Mouse (Mus musculus) neural tube, embryonic 13.5 days (tissue): ENCODE measurements around the gene Lgi2. TPM values are rescaled to one million over a fixed set of nuclear protein-coding genes. Genes with fewer than 3 reads are reported as not detected.

Experiments used
- ATAC-seq: fragments of 200-750 bp; cut with Nextera tagmentation; 2 replicates; pipeline ENCODE4 v1.8.0; 2017; ENCODE audit warnings: low read depth, mild to moderate bottlenecking, moderate TSS enrichment, moderate library complexity
- H3K27ac ChIP-seq: fragments of 300-500 bp; sonication (generic); replicated peaks from 2 replicates; pipeline ENCODE4 v1.5.1; 2015; ENCODE audit warnings: moderate library complexity, mild to moderate bottlenecking, inconsistent platforms
- H3K27me3 ChIP-seq: fragments of 300-500 bp; sonication (generic); 2 replicates; pipeline ENCODE4 v1.6.1; 2015; ENCODE audit warnings: mild to moderate bottlenecking, inconsistent platforms
- H3K36me3 ChIP-seq: fragments of 300-500 bp; sonication (generic); 2 replicates; pipeline ENCODE4 v1.6.1; 2015; ENCODE audit warnings: mild to moderate bottlenecking, inconsistent platforms
- H3K4me1 ChIP-seq: fragments of 300-500 bp; sonication (generic); replicated peaks from 2 replicates; pipeline ENCODE4 v1.6.1; 2015; ENCODE audit warnings: inconsistent platforms
- H3K4me2 ChIP-seq: fragments of 300-500 bp; sonication (generic); 2 replicates; pipeline ENCODE4 v1.6.1; 2015; ENCODE audit warnings: inconsistent platforms, mild to moderate bottlenecking, moderate library complexity
- H3K4me3 ChIP-seq: fragments of 300-500 bp; sonication (generic); 2 replicates; pipeline ENCODE4 v1.5.1; 2015; ENCODE audit warnings: mild to moderate bottlenecking, inconsistent platforms
- H3K9ac ChIP-seq: fragments of 300-500 bp; sonication (generic); 2 replicates; pipeline ENCODE4 v1.6.1; 2015; ENCODE audit warnings: moderate library complexity, mild to moderate bottlenecking, inconsistent platforms
- H3K9me3 ChIP-seq: fragments of 300-500 bp; sonication (generic); 2 replicates; pipeline ENCODE4 v1.6.1; 2016; ENCODE audit warnings: inconsistent platforms
- whole genome bisulfite sequencing: fragments of 180-500 bp; shearing (Covaris S2); methylation state at CpG from one replicate; pipeline ENCODE4 v1.1.7; 2015; 5-methylcytosine and 5-hydroxymethylcytosine counted together
- polyA plus RNA-seq: library from polyadenylated mRNA; unstranded; fragments of >200 nt; fragmentation: Nextera tagmentation; extraction: Ambion mirVana; gene quantifications from 2 replicates; pipeline ENCODE4 v1.2.1, GENCODE M21; 2015

The Lgi2 gene
- polyA plus RNA-seq, 1 experiment from 2014 or later, result 3.1 TPM

DNA sequence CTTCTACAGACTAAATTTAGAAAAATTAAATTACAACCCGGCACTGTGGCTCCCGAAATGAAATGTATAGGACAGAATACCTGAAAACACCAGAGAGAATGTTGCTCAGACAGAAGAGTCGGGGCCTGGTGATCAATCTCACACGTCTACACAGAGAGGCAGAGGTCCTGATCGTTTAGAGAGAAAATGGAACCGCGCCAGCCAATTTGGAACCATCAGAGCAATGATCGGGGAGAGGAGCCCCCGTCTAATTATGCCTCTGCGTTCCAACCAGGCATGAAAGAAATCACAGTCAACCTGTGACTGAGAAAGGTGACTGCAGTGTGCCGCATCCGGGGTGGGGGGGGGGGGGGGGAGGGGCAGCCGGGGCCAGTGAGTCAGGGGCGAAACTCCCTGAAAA, 70.6 kb downstream of the Lgi2 start:
- WGBS, result 56% methylated on average over 14 of the region's 14 CpGs
- Histone ChIP-seq H3K27ac (no peak overlapping the region), H3K9ac (no peak overlapping the region), H3K27me3 (no peaks in the 10 kb centered on the region), H3K4me3 (no peak overlapping the region), H3K9me3 (no peaks in the 10 kb centered on the region), H3K36me3 (no peaks in the 10 kb centered on the region), H3K4me1 (no peaks in the 10 kb centered on the region), H3K4me2 (no peak overlapping the region)
- ATAC-seq, result no peak

DNA sequence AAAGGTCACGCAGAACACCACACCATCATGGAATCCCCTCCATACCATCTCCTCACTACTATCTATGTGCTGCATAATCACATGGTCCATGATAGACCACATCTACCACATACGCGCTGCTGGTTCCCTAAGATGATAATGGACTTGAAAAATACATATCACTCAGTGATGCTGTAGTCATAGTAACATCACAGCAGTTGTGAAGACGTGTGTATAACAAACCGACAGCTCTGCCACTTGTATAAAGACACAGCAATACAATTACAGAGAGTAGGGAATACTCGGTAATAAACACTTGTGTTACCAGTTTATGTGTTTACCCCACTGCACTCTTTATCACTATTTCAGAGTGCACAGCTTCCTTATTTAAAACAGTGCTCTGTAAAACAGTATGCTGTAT, 74.8 kb downstream of the Lgi2 start:
- H3K4me3 ChIP-seq, result no peak overlapping the region
- no peaks in the 10 kb centered on the region for H3K9me3 ChIP-seq
- ATAC-seq, result no peak
- no peaks in the 10 kb centered on the region for H3K27me3 ChIP-seq
- H3K4me2 ChIP-seq, result no peak overlapping the region
- H3K27ac ChIP-seq, result no peak overlapping the region
- H3K36me3 ChIP-seq, result no peaks in the 10 kb centered on the region
- WGBS, result 88% methylated on average over 6 of the region's 6 CpGs
- no peak overlapping the region for H3K9ac ChIP-seq
- H3K4me1 ChIP-seq, result no peaks in the 10 kb centered on the region

DNA sequence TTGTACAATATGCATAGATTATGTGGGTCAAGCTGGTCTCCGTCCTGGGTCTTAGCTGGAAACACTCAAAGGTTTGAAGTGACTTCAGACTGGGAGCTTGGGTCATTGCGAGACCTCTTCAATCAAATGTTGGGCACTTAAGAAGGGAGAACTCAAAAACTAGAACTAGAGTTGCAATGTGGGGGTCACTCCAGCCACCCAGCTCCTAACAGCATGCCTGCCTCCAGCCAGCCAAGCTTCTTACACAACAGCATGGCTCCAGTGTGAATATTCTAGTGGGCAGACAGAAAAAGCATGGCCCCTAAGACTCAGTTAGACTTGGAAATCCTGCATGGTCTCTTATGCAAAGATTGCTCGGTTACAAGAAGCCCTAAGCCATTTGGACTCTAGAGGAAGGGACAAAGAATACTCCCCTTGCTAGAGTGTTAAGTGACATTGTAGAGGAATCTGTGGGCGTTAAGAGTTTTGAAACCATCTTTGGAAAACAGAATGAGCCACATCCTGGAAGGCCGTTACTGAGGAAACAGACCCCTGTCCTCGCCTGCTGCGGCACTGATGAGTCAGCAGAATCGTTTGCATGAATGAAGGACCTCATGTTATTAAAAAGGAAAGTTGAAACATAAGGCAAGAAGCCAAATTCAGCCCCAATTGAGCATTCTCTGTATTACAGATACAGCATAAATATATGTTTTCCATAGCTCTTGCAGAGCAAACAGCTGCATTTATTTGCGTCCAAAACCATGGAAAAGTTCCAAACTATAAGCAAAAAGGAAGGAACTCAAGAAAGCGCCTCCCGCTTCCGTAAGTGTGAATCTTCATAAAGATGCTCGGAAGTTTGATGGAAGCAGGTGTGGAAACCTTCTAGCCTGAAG, 78.5 kb downstream of the Lgi2 start:
- H3K4me1 ChIP-seq, result no peaks in the 10 kb centered on the region
- H3K4me3 ChIP-seq, result no peak overlapping the region
- H3K4me2 ChIP-seq, result no peak overlapping the region
- H3K9ac ChIP-seq, result no peak overlapping the region
- H3K36me3 ChIP-seq, result no peaks in the 10 kb centered on the region
- no peak overlapping the region for H3K27ac ChIP-seq
- no peak for ATAC-seq
- no peaks in the 10 kb centered on the region for H3K9me3 ChIP-seq
- WGBS, result 87% methylated on average over 13 of the region's 13 CpGs
- H3K27me3 ChIP-seq, result no peaks in the 10 kb centered on the region

Other genes starting within 250 kb of the Lgi2 start
- 1.2 and 1.4 TPM in 2 replicates for gene Sod3, start 202.7 kb downstream of the Lgi2 start, polyA plus RNA-seq
- gene Ccdc149, start 94.9 kb downstream of the Lgi2 start, polyA plus RNA-seq, result 7.5 and 7.8 TPM in 2 replicates
- gene Sepsecs, start 103.2 kb upstream of the Lgi2 start, polyA plus RNA-seq, result 6.1 and 6.3 TPM in 2 replicates
- gene Pi4k2b, start 175.1 kb upstream of the Lgi2 start, polyA plus RNA-seq, result 7.5 and 7.8 TPM in 2 replicates
- 10.9 and 11.4 TPM in 2 replicates for gene Zcchc4, start 208.9 kb upstream of the Lgi2 start, polyA plus RNA-seq